Mouse (Mus musculus): ENCODE results near the gene Cwf19l1. TPM values are rescaled to one million over a fixed set of nuclear protein-coding genes. Genes with fewer than 3 reads are reported as not detected.

The Cwf19l1 gene
- total RNA-seq, 2 experiments from 2014 or later, result 5.1 to 7.4 TPM

- DNase-seq (ENCODE audit: low spot score), result no peak
Measured at GRCm38 (mm10) chr19:44117793-44118192, 17.9 kb downstream of the Cwf19l1 start.

GRCm38 (mm10) chr19:44111706-44112105 lies 24.0 kb downstream of the Cwf19l1 start:
- no peak for DNase-seq (ENCODE audit: low spot score)

GRCm38 (mm10) chr19:44110356-44110755 lies 25.3 kb downstream of the Cwf19l1 start:
- no peak for DNase-seq (ENCODE audit: low spot score)

- no peak for DNase-seq (ENCODE audit: low spot score)
Measured at GRCm38 (mm10) chr19:44108996-44109395, 26.7 kb downstream of the Cwf19l1 start.

GRCm38 (mm10) chr19:44107661-44108521 lies 27.8 kb downstream of the Cwf19l1 start:
- no peak for DNase-seq (ENCODE audit: low spot score)

GRCm38 (mm10) chr19:44106831-44107660 lies 28.6 kb downstream of the Cwf19l1 start, which contains the start of gene Chuk:
TSS of gene Chuk (minus strand) at chr19:44107480.
- peak; percentile 97 for DNase-seq (ENCODE audit: low spot score)

- no peak for DNase-seq (ENCODE audit: low spot score)
Measured at GRCm38 (mm10) chr19:44104393-44104792, 31.3 kb downstream of the Cwf19l1 start.

GRCm38 (mm10) chr19:44103001-44103400 lies 32.7 kb downstream of the Cwf19l1 start:
- DNase-seq (ENCODE audit: low spot score), result no peak

GRCm38 (mm10) chr19:44100840-44101239 lies 34.8 kb downstream of the Cwf19l1 start:
- no peak for DNase-seq (ENCODE audit: low spot score)

GRCm38 (mm10) chr19:44086278-44086677 lies 49.4 kb downstream of the Cwf19l1 start:
- DNase-seq (ENCODE audit: low spot score), result no peak

- no peak for DNase-seq (ENCODE audit: low spot score)
Measured at GRCm38 (mm10) chr19:44080920-44081319, 54.8 kb downstream of the Cwf19l1 start.

- DNase-seq (ENCODE audit: low spot score), result no peak
Measured at GRCm38 (mm10) chr19:44080023-44080422, 55.7 kb downstream of the Cwf19l1 start.

GRCm38 (mm10) chr19:44077024-44077423 lies 58.7 kb downstream of the Cwf19l1 start:
- DNase-seq (ENCODE audit: low spot score), result no peak

GRCm38 (mm10) chr19:44076457-44076856 lies 59.2 kb downstream of the Cwf19l1 start:
- DNase-seq (ENCODE audit: low spot score), result no peak

GRCm38 (mm10) chr19:44074986-44075385 lies 60.7 kb downstream of the Cwf19l1 start:
- no peak for DNase-seq (ENCODE audit: low spot score)

- DNase-seq (ENCODE audit: low spot score), result no peak
Measured at GRCm38 (mm10) chr19:44071166-44071565, 64.5 kb downstream of the Cwf19l1 start.

GRCm38 (mm10) chr19:44069914-44070232 lies 65.8 kb downstream of the Cwf19l1 start:
- DNase-seq (ENCODE audit: low spot score), result no peak

GRCm38 (mm10) chr19:44069121-44069913 lies 66.4 kb downstream of the Cwf19l1 start, which contains the start of gene Erlin1:
TSS of gene Erlin1 (minus strand) at chr19:44069785.
- DNase-seq (ENCODE audit: low spot score), result peak; percentile 88

- no peak for DNase-seq (ENCODE audit: low spot score)
Measured at GRCm38 (mm10) chr19:44068232-44068631, 67.4 kb downstream of the Cwf19l1 start.

- no peak for DNase-seq (ENCODE audit: low spot score)
Measured at GRCm38 (mm10) chr19:44067323-44068049, 68.2 kb downstream of the Cwf19l1 start.

- DNase-seq (ENCODE audit: low spot score), result no peak
Measured at GRCm38 (mm10) chr19:44064734-44065133, 70.9 kb downstream of the Cwf19l1 start.

Data from gastrocnemius, adult 18-20 months (tissue).